Mouse (Mus musculus) adrenal gland, postnatal 4 days (tissue): ENCODE results near the gene Gm45837. TPM values are rescaled to one million over a fixed set of nuclear protein-coding genes. Genes with fewer than 3 reads are reported as not detected.

ENCODE experiments used
- DNase-seq, 2 experiments: peaks; one replicate each; pipeline ENCODE4 v3.0.0; 2021 to 2022; ENCODE audit warnings: low spot score in 2 of 2, mixed read lengths in 2 of 2
- long read RNA-seq, 2 experiments: library from polyadenylated mRNA; stranded (forward); transcript quantifications; one replicate each; pipeline ENCODE4 v2.0.0; 2021
- total RNA-seq, 2 experiments: library from RNA; stranded (reverse); gene quantifications; 2 replicates each; pipeline ENCODE4 v1.2.3; 2021

Gene Gm45837
- total RNA-seq: 10 to 100 TPM in 1 of 2 experiments, 1 to 10 TPM in 1; 7.2 to 21.2 TPM
- long read RNA-seq, experiment 1, partial matches to known transcripts: 12 of 22 reads
- long read RNA-seq, experiment 1, other reads (novel, unspliced or antisense): 10 of 22 reads
- long read RNA-seq, experiment 2, partial matches to known transcripts: 7 of 27 reads
- long read RNA-seq, experiment 2, other reads (novel, unspliced or antisense): 20 of 27 reads

DNA sequence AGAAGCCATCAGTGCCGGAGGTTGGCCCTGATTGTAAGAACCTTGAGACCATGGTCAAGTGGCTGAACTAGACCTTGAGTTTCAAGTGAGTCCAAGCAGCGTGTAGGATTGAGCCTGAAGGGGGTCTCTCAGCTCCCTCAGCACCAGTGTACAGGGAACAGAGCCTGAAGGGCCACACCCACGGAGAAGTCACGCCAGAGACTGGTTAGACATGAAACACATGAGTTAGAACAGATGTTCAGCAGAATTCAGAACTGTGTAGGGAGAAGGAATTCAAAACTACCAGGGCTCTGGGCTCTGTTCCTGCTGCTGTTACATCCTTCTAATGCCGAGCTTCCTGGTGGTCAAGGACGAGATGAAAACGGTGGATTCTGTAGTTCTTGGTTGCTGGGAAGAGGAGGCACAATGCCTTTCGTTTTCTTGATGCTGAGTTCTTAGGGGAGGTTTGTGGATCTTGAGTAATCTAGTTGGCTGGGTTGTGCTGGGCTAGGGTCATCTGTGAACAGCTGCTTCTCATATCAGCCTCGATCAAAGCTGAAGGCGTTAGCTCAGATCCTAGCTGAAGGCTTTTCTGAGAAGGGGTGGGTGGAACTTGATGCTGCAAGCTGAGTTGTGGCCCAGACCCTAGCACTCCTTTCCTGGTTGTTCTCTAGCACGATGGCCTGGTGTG is at the start of gene Gm45837:
TSS of gene Gm45837 (plus strand) at position 620 of the 670 bp plus-strand sequence.
- no peak for DNase-seq

DNA sequence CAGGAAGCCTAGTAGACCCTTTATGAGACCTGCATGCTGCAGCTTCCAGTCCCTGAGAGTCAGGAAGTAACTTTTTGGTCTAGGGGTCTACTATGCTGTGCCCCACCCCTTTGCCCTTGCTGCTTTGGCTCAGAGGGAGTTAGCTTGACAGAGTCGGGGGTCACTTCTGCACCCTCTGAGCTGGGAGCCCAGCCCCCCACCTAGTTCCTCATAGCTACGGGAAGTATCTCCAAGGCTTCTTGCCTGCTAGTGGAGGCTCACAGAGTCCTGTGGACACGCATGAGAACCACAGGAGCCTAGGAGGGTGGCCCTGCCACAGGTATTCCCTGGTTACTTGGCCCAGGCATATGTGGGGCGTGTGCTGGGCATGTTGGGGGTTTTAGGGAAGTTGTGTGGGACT is 49.7 kb upstream of the Gm45837 start:
- no peak for DNase-seq

DNA sequence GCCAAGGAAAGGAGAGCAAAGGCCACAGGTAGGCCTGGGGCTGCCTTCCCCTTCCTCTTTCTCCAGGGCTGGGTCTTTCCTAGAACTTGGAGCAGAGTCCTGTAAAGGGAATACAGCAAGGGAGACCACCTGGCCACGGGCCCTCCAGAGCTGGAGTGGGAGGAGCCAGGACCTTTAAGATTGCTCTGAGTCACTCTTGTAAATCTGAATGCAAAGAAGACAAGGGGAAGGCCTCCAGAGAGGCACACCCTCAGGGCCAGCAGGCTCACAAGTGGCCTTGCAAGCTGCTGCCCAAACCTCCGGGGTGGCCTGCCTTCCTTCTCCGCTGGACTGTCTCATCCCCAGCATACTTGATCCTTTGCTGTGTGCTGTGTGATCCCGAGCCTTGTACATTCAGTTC is 48.9 kb upstream of the Gm45837 start:
- peak in 1 of 2 experiments; percentile 15 for DNase-seq

- DNase-seq: no peak
Observed at GRCm38 (mm10) chr7:101362791-101363191, 47.9 kb upstream of the Gm45837 start.

- no peak for DNase-seq
Observed at GRCm38 (mm10) chr7:101363914-101364313, 46.8 kb upstream of the Gm45837 start.

- no peak for DNase-seq
Observed at GRCm38 (mm10) chr7:101367901-101368852, 42.5 kb upstream of the Gm45837 start.

- DNase-seq: no peak
Observed at GRCm38 (mm10) chr7:101369666-101370065, 41.0 kb upstream of the Gm45837 start.

DNA sequence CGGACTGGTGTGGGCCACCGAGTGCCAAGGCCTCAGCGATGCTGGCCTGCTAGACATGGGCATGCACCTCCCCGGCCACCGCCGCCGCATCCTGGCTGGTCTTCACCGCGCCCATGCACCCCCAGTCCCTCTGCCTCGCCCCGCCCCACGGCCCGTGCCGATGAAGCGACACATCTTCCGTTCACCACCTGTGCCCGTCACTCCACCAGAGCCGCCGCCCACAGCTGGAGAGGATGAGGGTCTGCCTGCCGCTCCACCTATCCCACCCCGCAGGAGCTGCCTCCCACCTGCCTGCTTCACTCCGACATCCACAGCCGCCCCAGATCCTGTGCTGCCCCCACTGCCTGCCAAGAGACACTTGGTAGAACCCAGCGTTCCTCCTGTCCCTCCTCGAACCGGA is 37.6 kb upstream of the Gm45837 start:
- DNase-seq: no peak

GRCm38 (mm10) chr7:101374155-101374554 is 36.5 kb upstream of the Gm45837 start:
- DNase-seq: no peak

- no peak for DNase-seq
Observed at GRCm38 (mm10) chr7:101376701-101377340, 33.9 kb upstream of the Gm45837 start.

- peak in 1 of 2 experiments; percentile 51 for DNase-seq
Observed at GRCm38 (mm10) chr7:101377741-101378262, 32.9 kb upstream of the Gm45837 start.

- no peak for DNase-seq
Observed at GRCm38 (mm10) chr7:101378285-101378684, 32.4 kb upstream of the Gm45837 start.

- no peak for DNase-seq
Observed at GRCm38 (mm10) chr7:101378796-101379465, 31.8 kb upstream of the Gm45837 start.

DNA sequence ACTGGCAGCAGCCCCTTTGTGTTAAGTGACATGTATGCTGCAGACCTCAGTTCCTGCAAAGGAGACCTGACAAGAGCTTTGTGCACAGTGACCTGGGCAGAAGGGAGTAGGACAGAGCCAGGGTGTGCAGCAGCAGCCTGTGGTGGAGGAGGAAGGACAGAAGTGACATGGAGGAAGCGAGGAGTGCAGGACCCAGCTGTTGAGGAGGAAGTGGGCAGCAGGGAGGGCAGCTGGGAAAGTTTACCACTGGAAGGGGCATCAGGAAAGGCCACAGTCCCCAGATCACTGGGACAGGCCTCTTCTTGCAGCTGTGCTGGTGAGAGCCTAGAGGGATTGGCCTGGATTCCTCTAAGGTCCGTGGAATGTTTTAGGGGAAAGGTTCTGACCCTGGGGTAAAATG is 31.0 kb upstream of the Gm45837 start:
- DNase-seq: no peak

- no peak for DNase-seq
Observed at GRCm38 (mm10) chr7:101381512-101381911, 29.2 kb upstream of the Gm45837 start.

GRCm38 (mm10) chr7:101382378-101382777 is 28.3 kb upstream of the Gm45837 start:
- no peak for DNase-seq

DNA sequence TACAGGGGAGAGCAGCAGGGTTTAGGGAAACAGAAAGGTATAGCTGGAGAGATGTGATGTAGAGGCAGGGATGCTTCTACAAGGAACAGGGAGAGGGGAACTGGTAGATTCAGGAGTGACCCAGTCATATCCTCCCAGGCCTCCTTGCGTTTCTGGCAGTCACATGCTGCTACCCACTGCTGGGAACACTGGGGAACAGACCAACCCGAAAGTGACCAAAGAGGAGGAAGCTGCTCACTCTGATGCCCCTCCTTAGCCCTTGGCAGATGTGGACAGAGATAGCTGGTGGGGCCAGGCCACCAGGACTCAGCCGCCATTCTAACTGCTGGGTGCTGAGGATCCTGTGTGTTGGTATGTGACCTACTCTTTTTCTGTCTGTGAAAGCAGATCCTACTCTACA is 26.9 kb upstream of the Gm45837 start:
- DNase-seq: no peak

DNA sequence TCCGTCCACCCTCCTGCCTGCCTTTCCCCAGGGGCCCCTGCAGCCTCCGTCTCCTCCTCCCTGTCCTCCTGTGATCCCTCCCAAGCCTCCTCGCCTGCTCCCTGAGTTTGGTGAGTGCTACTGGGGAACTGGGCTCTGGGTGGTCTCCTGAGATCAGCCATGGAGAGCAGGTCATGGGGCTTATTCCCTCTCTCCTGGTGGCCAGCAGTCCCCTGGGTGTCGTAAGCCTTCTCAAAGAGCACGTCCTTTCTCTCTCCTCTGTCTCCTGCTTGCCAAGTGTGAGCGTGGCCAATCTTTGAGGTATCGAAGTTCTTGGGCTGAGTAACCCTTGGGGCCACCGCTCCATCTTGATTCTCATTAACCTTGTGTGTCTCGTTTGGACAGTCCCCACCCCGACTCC is 25.8 kb upstream of the Gm45837 start:
- no peak for DNase-seq

DNA sequence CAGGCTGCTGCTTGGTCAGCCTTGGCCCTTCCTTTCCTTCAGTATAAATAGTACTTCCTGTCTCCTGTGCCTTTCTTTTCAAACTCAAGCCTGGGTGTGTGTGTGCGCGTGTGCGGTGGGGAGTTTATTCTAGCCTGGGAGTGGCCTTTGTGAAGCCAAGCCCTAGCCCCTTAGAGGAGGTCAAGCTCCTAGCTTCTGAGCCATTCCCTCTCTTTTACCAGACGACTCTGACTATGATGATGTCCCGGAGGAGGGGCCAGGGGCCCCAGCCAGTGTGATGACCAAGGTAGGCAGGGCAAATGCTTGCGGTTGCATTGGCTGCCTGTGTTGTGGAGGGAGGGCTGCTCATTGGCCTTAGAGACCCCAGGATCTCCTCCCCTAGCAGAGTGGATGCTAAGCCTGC is 25.4 kb upstream of the Gm45837 start:
- DNase-seq: no peak

- DNase-seq: no peak
Observed at GRCm38 (mm10) chr7:101385866-101386452, 24.7 kb upstream of the Gm45837 start.
